Mouse (Mus musculus) forelimb bud, embryonic 11.5 days (tissue): ENCODE measurements around the gene C6.

Experiments used
- DNase-seq: peaks from one replicate; pipeline ENCODE4 v3.0.0-alpha.2; 2012; ENCODE audit warnings: low read depth, low spot score

The C6 gene

DNA sequence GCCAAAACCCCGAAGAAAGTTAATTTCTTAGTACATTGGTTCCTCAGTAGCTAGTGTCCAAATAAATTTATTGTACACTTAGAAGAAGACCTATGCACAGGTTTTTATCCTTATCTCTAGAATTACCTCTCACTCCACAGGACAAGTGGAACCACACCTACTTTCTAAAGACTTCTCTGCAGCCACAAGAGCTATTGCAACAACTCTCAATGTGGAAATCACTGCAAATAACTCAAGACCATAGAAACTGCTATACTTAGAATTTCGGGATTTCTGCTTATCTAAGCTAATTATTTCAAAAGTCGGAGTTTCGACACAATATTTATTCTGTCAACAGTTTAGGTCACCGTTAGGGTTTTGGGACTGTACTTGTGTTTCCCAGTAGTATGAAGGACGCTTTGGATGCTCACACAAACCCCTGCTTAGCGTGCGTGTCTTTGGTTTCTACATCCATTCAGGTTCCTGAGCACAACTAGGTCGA is at the start of gene C6:
C6 (plus strand) TSS at position 346 of the 481 bp plus-strand sequence.
- DNase-seq = no peak

DNA sequence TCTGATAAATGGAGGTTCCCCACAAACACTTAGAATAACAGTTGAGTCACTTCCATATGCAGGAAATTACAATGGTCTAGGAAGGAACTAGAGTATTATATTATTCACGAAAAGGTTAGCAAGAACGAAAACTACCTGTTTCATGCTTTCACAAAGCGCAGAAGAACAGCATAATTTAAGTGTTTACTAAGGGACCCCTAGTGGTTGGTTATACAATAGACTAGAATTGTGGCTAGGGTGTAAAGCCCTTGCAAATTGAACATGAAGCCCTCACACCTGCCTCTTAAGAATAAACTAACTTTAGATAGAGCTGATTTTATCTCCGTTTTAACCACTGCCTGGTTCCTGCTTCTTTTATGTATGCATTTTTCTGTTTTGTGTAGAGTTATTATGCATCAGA is 29.4 kb upstream of the C6 start:
- no peak for DNase-seq

DNA sequence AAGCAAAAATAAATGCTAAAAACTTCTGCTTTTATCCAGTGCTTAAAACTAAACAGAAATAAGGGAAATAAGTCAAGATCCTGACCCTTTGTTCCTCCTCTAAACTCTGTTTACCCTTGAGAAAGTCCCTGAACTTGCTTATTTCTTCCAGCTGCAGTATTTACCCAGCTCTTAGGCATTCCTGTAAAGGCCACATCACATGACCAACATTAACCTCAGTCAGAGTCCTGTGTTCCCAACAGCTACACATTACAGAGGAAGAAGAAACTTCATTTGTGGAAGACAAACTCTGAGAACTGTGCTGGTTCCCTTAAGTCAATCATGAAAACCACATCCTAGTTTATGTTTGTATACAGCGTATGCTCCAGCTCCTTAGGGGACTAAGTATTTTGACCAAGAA is 7.2 kb downstream of the C6 start:
- peak; percentile 1 for DNase-seq

DNA sequence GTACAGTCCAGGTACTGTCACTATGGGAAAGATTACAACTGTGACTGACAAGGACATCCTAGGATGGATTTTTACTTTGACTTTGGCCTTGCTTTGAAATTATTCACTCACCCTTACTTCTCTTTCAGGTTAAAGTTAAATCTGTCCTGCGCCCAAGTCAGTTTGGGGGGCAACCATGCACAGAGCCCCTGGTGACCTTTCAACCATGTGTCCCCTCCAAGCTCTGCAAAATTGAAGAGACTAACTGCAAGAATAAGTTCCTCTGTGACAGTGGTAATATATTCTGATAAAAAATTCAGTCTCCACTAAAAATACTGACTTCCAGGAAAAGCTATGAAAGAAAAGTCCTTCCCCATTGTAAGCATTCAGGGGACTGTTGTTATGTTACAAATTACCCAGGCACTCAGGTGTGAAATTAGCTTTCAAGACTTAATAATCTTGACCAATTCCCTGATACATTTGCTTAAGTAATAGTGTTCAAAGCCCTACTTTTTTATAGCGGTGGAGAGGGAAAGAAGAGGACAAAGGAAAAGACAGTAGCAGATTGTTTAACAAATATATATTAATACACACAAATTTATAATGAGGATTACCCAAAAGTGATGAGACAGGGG is 8.1 kb downstream of the C6 start:
- no peak for DNase-seq

DNA sequence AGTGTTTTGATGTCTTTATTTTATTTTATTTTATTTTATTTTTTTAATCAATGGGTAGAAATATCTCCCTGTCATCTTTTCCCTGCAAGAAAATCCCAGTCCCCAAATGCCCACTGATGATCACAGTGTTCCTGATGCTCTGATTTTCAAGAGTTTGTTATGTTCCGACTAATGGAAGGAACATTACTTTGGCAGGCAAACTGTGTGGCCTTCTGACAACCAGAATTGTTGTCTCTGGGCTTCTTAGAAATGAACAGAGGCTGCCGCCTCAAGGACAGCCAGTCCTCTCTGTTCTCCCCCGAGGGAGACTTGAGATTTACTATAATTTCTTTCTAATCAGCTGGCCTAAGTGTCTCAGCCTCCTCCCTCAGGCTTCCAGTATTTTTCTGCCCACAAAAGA is 20.7 kb downstream of the C6 start:
- no peak for DNase-seq

DNA sequence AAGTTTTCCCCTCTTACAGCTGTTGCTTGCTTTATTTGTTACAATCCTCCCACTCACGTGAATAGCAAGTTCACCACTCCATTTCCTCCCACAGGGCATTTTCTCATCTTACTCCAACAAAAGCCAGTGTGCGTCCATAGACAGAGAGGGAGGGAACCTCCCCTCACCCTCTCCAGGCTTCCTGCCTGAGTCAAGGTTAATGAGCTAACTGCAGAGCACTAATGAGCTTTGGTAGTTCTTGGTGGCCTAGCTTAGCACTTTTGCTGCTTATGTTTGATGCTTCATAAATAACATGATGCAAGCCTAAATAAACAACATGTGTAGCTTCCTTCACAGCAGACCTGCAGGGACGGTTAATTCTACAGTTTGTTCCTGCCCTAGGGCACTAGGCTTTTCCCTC is 63.4 kb downstream of the C6 start:
- DNase-seq = peak; percentile 53

DNA sequence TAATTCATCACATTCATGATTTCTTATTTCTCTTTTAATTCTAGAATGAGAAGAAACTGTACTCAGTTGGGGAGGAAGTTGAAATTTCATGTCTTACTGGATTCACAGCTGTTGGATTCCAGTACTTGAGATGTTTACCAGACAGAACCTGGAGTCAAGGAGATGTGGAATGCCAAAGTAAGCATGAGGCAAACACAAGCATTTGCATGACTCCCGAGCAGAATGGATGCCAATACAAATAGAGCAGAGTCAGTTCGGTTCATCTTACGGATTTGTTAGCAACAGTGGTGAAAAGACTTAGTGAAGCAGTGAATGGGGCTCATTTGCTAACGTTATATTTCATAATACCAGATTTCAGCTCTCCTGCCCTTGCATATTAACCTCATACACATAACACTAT is 69.9 kb downstream of the C6 start:
- DNase-seq = no peak

DNA sequence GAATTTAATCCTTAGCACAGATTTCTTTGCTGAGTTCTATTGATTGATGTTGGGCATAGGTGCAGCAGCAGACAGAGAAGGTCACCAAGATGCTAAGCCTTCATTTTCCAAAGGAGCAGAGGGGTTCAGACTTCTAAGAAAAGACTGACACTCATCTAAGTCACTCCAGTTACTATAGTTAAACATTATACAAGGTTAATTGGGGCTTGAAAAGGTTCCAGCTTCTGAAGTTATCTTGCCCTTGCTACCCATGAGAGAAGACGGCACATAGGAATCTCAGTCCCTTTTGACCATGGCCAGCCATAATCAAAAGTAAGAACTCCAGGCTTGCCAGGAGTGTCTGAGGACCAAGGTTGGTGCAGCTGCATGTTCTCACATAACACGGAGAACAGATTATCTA is 77.3 kb downstream of the C6 start:
- no peak for DNase-seq

DNA sequence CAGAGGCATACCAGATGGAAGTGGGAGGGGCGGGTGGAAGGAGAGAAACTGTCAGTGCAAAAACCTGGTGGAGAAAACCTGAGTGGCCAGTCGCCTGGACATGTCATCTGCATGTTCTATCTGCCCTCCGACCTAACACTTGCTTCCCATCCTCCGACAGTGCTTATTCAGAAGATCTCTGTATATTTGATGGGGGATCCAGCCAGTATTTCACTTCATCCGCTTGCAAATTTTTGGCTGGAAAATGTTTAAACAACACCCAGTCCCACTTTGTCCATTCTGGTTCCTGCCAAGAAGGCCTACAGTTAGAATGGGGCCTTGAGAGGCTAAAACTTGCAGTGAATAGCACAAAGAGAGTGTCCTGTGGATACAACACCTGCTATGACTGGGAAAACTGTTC is 81.2 kb downstream of the C6 start:
- DNase-seq = no peak

DNA sequence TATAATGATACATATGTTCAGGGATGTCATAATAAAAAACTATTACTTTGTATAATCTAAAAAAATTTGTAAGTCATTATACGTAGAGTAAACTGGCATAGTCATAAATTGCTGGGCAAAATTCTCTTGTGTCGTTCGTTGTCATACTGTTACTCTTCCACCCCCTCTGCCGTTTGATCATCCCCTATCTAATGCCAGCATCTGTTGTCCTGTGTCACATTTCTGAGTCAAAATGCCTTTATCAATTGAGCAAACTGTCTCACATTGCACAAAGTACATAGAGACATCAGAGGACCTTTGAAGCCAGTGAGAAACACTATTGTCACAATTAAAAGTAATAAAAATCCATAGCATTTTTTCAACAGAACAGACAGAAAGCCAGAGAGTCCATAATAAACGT is 88.0 kb downstream of the C6 start:
- DNase-seq = no peak

DNA sequence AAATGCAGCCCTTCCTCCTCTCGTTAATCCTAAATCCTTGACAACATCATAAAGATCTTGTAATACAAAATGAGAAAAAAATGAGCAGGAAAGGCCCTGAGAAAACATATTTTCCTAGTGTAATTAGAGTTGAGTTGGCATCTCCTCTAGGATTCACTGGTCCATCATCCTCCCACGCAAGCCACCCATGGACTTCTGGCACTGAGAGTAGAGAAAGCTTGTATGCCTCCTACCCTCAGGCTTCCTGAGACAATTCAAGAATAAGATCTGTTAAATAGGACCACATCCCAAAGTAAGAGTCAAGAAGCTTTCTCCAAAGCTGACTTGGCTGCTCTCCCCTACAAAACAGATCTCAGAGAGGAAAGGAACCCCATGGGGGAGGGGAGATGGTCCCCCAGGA is 88.7 kb downstream of the C6 start:
- DNase-seq = no peak

DNA sequence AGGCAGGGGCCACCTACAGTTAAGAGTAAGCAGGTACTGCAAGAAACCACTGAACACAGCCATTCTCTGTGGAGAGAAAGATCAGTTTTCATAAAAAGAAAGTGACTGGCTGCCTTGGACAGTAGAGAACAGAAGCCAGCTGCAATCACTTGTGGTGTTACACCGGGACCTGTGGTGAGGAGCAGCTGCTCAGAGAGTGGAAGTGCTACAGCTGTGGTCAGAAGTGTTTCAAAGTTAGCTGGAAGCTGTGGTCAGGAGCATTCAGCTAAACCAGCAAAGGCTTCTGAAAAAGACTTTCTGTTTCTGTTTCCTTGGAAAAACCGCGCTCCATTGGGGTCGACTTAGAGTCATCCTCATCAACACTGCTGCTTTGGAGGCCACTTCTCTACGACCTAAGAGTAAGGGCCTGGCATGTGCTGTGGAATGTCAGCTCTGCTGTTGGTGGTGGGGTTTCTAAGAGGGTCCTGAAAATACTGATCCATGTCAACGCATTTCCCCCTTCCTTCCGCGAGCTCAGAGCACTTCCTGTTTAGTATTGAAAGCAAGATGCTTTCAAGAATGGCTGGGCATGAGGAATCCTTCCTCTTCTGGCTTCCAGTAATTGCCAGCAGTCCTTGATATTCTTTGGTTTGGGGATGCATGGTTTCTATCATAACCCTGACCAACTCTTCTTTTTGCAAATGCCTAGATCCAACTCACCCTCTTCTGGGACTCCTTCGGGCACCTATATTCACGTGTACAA is 89.9 kb downstream of the C6 start:
- peak; percentile 2 for DNase-seq

DNA sequence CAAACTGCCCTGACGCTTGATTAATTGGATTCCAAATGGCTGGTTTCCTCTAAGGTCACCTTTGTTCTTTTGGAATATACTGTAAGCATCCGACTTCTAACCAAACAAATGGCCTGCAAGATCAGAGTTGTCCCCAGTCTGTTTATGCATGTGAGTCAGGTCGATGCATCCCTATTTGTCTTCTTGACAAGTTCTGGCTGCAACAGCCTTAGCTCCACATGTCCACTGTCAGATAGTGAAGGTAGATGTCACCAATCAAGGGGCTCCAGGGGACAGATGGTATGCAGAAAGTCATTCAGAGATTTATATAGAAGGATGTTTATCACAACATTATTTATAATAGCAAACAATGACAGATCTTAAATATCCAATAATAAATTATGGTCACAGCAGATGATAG is 91.5 kb downstream of the C6 start:
- DNase-seq = no peak

DNA sequence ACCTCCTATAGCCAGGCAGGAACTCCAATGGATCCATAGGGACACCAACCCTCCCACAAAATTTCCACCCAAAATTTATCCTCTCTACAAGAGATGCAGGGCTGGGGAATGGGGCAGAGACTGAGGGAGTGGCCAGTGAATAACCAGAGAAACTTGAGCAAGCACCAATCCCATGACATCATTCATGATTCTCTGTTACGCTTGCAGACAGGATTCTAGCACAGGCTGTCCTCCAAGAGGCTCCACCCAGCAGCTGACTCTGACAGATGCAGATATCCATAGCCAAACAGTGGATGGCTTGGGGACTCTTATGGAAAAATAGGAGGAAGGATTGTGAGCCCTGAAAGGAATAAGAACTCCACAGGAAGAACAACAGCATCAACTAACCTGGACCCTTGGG is 94.2 kb downstream of the C6 start:
- no peak for DNase-seq

DNA sequence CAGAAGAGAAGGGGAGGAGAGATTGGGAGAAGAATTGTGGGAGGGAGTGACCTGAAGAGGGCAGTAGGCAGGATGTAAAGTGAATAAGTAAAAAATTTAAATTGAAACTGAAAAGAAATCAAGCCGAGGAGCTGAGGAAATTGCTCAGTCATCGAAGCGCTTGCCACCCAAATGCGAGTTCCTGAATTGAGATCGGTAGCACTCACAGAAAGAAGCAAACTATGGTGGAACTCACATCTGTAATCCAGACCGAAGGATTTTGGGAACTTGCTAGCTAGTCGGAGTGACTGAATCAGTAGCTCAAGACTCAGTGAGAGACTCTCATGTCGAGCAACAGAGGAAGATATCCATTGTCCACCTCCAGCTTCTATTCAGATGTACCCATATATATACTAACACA is 94.8 kb downstream of the C6 start:
- DNase-seq = no peak

DNA sequence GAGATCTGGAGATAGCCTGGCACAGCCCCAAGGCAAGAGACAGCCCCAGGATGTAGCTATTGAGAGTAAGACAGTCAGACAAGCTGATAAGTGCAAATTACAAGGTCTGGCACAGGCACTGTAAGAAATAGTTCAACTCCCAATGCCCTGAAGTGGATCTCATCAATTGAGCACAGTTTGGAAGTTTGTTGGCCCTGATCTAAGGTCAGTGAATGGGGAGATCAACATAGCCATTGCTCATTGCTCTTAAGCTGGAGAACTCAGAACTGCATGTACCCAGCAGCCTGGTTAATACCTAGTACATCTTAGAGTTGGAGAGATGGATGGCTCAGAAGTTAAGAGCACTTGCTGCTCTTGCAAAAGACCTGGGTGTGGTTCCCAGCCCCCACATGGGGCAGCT is 100.8 kb downstream of the C6 start:
- DNase-seq = no peak

DNA sequence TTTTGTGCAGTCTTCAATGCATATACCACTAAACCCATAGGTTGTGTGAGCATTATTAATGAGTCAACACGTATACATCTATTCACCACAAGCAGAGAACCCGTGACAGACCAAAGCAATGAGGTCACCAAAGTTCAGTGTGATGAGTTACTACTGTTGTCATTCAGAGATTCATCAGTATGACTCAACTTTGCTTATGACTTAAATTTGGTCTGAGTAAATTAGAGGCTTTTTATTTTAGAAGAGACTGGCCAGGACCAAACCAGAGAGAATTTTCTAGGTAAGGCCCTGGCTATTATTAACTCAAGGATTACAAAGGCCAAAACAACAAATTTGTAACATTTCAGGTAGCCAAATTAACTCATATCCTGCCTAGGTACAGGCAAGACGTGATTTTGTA is 109.4 kb downstream of the C6 start:
- no peak for DNase-seq

DNA sequence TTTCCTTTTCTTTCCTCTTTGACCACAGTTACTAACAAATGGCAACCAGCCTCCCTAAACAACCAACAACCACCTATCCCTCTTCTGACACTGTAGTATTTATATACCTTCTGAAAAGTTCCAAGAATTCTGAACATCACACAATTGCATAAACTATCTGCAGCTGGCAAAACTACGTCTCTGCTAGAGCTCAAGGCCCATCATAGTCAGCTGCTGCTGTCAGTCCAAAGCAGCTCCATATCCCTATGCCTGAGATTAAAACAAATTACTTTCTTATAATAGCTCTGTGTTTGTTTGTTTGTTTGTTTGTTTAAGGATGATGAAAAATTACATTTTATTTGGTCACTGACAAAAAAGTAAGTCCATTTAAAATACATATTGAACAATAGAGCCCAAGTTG is 123.0 kb downstream of the C6 start:
- DNase-seq = no peak
